Mouse (Mus musculus) heart, postnatal 10 days (tissue): Measurements from ENCODE around the gene Slc2a1. TPM values are rescaled to one million over a fixed set of nuclear protein-coding genes. Genes with fewer than 3 reads are reported as not detected.

Experiments
- DNase-seq, 2 experiments: peaks; one replicate each; pipeline ENCODE4 v3.0.0; 2021
- intact Hi-C: fragments of 180-260 bp; cut with DNase I; formaldehyde crosslinking; loops from one replicate; pipeline ENCODE4 v1.15.1; 2025
- microRNA-seq, 2 experiments: library from miRNA; unstranded; fragments of <30 nt; microRNA quantifications; one replicate each; pipeline ENCODE4 v1.2.0; 2022
- total RNA-seq, 2 experiments: library from RNA; stranded (reverse); gene quantifications; 2 replicates each; pipeline ENCODE4 v1.2.3; 2021

Gene Slc2a1
- total RNA-seq, 2 experiments from 2014 or later = 5.1 to 7.7 TPM

DNA sequence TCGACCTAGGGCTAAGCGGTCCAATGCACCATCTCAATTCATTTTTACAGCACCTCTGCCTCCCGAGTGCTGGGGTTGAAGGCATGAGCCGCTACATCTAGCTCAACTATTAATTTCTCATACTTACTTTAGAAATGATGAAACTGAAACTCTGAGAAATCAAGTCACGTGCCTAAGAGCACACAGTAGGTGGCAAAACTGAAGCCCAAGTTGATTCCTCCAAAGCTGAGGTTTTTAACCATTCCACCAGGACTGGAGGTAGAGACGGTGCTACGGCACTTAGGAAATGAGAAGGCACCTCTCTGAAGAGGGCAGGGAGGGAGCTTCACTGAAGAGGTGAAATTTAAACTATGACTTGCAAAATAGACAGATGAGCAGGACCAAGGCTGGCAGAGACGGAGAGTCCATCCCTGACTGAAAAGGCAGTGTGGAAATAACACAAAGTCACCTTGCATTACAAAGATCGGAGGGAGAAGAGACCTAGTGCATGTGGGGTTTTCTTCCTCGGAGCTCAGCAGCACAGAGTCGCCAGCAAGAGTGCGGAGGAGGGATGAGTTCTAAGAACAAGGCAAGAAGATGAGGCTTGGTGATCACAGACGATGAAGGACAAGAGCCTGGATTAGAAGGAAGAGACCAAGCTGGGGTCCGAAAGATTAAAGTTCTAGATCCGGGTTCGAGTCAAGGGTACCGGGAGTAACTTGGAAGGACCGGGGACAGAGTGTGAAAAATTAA, 64.6 kb downstream of the Slc2a1 start:
- peak in 1 of 2 experiments; percentile 14 for DNase-seq
- intact Hi-C loops = no loop called here

DNA sequence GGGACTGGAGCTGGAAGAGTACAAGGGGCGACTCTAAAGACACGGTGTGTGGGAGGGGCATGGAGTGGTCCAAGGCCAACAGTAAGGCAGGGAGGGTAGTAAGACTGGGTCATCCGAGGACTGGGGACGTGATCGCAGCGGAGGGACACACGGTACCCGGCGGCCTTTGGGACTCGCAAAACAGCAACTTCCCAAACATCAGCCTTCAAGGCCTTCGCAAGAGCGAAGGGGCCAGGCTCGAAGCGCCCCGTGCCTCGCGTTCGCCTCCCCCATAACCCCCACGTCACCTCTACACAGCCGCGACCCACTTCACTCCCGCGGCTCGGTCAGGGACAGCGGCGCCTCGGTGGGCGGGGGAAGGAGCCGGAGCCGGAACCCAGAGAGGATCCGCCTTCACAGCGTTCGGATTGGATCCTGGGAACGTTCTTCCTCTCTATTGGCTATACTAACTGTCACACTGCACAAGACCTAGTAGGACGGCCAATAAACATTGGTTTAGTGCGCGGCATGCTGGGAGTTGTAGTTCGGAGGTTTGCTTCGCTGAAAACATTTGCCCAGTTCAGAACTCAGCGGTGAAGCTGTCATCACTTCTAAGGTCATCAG, 65.4 kb downstream of the Slc2a1 start, which contains the start of gene Zfp691:
Gene Zfp691 (minus strand): TSS at position 345 of the 603 bp plus-strand sequence.
- intact Hi-C loops = loop anchor here (2.0 kb wide), 1 partner anchor 21 kb away; the partner anchor contains the start of gene Svbp
- peak; percentile 97 to 98 for DNase-seq

DNA sequence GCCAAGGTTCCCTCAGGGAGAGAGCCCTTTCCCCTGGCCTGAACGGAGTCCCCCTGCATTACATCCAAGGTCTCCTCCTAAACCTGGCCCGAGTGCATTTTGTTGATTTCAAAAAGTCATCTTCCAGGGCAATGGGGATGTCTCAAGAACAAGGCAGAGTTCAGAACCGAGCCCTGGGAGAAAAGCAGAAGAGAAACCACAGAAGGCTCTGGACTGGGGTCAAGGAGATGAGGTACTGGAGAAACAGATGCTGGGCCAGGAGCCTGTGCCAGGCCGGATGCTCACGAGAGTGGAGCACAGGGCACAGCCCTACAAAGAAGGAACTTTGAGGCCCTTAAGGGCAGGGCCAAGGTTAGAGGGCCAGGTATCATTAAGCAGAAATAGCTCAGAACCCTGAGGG, 69.2 kb downstream of the Slc2a1 start:
- intact Hi-C loops = loop anchor here (2.0 kb wide), 1 partner anchor 55 kb away; the partner anchor contains the start of genes AU022252 and P3h1

DNA sequence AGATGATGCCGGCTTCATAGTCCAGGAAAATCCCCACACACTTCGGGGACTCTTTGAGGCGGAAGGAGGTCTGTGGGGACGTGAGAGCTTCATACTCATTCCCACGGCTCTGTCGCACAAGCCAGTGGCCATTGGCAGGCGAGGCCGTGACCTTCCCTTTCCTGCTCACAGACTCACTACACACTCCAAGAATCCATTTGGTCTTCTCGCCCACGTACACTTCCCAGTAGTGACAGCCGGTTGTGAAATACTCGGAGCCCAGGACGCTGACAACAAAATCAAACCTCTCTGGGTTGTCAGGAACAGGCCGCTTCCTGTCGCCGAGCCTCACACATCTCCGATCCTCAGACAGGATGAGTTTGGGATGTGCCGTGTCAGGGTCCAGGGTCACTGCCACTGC, 69.8 kb downstream of the Slc2a1 start:
- peak; percentile 31 to 55 for DNase-seq
- intact Hi-C loops = loop anchor here (2.0 kb wide), 1 partner anchor 54 kb away; the partner anchor contains the start of genes AU022252 and P3h1

More for the DNA sequence above, 69.2 kb downstream of the Slc2a1 start:
- peak in 1 of 2 experiments; percentile 31 for DNase-seq

DNA sequence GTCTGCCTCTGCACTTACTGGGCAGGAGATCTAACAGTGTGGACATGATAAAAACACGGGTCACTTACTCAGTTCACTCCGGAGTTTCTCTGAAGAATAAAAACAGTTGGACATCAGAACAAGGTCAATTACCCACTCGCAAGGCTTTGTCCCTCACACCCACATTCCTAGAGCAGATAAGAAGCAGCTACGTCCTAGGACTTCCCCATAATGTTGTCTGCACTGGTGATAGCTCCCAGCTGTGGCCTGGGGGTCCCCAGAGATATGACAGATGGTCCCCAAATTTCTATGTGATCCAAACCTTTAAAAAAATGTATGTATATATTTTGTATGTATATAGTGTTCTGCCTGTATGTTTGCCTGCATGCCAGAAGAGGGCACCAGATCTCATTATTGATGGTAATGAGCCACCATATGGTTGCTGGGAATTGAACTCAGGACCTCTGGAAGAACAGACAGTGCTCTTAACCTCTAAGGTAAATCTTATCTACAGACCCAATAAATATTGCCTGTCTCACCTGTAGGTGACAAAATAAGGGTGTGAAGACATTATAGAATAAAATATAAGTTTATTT, 71.7 kb downstream of the Slc2a1 start:
- intact Hi-C loops = no loop called here
- no peak for DNase-seq

DNA sequence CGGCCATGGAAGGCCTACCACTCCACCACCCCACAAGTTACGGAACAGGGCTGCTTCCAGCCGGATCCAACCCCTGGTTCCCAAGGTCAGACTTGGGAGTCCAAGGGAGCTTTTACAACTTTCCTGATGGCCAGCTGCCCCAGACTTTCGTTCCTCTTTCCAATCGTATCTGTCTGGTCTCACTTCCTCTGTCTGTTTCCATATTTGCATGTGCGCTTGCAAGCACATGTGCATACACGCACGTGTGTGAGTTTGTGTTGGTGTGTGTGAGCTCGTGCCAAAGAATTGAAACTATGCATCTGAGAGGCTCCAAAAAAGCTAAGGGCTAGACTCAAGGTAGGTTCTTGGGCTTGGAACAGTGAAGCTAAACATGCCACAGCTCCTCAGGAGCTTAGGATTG, 72.9 kb downstream of the Slc2a1 start:
- intact Hi-C loops = no loop called here
- DNase-seq = no peak

DNA sequence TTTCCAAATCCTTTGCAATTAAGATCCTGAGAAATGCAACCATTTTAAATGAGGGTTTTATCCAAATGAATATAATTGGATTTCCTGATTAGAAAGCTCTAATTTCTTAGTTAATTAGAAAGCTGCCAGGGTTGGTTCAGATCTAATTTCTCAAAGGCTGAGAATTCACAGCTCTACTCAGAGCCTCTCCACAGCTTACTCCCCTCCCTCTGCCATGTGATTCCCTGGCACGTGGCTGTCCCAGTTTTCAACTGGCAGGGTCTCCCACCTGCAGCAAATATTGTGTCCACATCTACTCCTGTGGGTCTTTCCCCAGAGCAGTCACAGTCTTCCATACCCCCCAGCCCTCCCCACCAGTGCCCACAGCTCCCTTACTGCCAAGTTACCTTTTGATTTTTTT, 75.0 kb downstream of the Slc2a1 start:
- intact Hi-C loops = no loop called here

DNA sequence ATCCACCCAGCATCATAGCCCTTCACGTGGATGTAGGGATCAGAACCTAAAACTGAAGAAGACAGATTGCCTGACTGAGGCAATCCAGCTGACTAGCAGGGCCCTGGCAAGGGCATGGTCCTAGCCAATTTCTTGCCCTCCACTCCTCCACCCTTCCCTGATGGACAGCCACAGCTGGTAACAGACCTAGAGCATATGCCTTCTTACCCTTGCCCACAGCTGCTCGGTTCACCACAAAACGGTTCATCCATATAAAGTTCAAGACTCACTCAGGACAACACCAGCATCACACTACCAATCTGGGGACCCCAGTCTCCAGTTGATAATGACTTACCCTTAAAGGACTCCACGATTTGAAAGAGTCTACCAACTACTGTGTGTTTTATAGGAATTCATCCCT, 77.3 kb downstream of the Slc2a1 start:
- intact Hi-C loops = no loop called here
- DNase-seq = no peak

More for the DNA sequence above, 75.0 kb downstream of the Slc2a1 start:
- DNase-seq = no peak

Small RNA genes lying within 50 kb of the gene (microRNA-seq; reads per million reads assigned to microRNA genes)
- gene Mir1957a = 0 reads per million in 2 experiments

Other genes starting within 250 kb of the Slc2a1 start
- not detected for gene Olfr1331, start 244.1 kb upstream of the Slc2a1 start, total RNA-seq
- gene Olfr1330, start 220.1 kb upstream of the Slc2a1 start, total RNA-seq = not detected
- gene Olfr1329, start 191.2 kb upstream of the Slc2a1 start, total RNA-seq = not detected
- not detected for gene Olfr1328, start 170.1 kb upstream of the Slc2a1 start, total RNA-seq
- under 1 TPM in 1 of 2 experiments, not detected in 1; 0.38 TPM for gene Lao1, start 147.1 kb upstream of the Slc2a1 start, total RNA-seq
- 10 to 100 TPM; 19.4 to 22.3 TPM for gene Zfp691, start 65.5 kb downstream of the Slc2a1 start, total RNA-seq
- gene Ermap, start 81.3 kb downstream of the Slc2a1 start, total RNA-seq = under 1 TPM in 1 of 2 experiments, not detected in 1; 0.12 TPM
- 10 to 100 TPM; 30.0 to 30.9 TPM for gene Svbp, start 86.6 kb downstream of the Slc2a1 start, total RNA-seq
- not detected for gene Tmem269, start 109.5 kb downstream of the Slc2a1 start, total RNA-seq
- 10 to 100 TPM; 13.8 to 18.2 TPM for gene AU022252, start 124.0 kb downstream of the Slc2a1 start, total RNA-seq
- gene P3h1, start 124.2 kb downstream of the Slc2a1 start, total RNA-seq = 10 to 100 TPM; 23.5 to 24.7 TPM
- gene Cldn19, start 146.7 kb downstream of the Slc2a1 start, total RNA-seq = under 1 TPM; 0.17 to 0.43 TPM
- 100 to 1,000 TPM; 750 to 806 TPM for gene Ybx1, start 185.9 kb downstream of the Slc2a1 start, total RNA-seq
- 10 to 100 TPM; 15.1 to 15.4 TPM for gene Ppih, start 211.8 kb downstream of the Slc2a1 start, total RNA-seq